8 mouse cellular contexts compared by ENCODE assay signal in genomic region chr6:12260325-12261076, GRCm38 (mm10).
DNase-seq lines count a peak whose midpoint lies in the region; ATAC-seq and TF ChIP-seq lines count a peak whose summit lies in the region.

No protein-coding gene starts in this region.

- no peaks in the 10 kb centered on the region for H3K36me3 ChIP-seq in heart, embryonic 13.5 days
- H3K36me3 ChIP-seq in heart, embryonic 11.5 days (ENCODE audit: control insufficient read depth, insufficient read depth, low read length) = no peaks in the 10 kb centered on the region
- no peaks in the 10 kb centered on the region for H3K36me3 ChIP-seq in stomach, embryonic 14.5 days (ENCODE audit: control insufficient read depth, insufficient read depth, low read length)

- in situ Hi-C loops in Patski (cut with MboI; ENCODE audit: low pct_unique_long_range_greater_than_20kb) = loop anchor here (25.0 kb wide), 1 partner anchor 473 kb away; no protein-coding TSS in a partner anchor

- no peak overlapping the region for H3K27ac ChIP-seq in heart, embryonic 13.5 days (replicated peaks)
- H3K27ac ChIP-seq in heart, embryonic 11.5 days (ENCODE audit: low read depth, low read length) = no peak overlapping the region
- H3K27ac ChIP-seq in stomach, embryonic 14.5 days (ENCODE audit: low read length) = no peak overlapping the region

- CTCF ChIA-PET in Patski (lab: Charles Lee) = no interaction called here

- H3K9ac ChIP-seq in heart, embryonic 13.5 days = no peak overlapping the region
- H3K9ac ChIP-seq in heart, embryonic 11.5 days (ENCODE audit: low read depth, low read length) = no peak overlapping the region
- H3K9ac ChIP-seq in stomach, embryonic 14.5 days (replicated peaks; ENCODE audit: low read depth, low read length) = no peak overlapping the region

- no peaks in the 10 kb centered on the region; the same call in 1 of the 2 replicates for H3K27me3 ChIP-seq in heart, embryonic 13.5 days (replicated peaks)
- H3K27me3 ChIP-seq in heart, embryonic 11.5 days (ENCODE audit: control insufficient read depth, insufficient read depth, low read length) = no peaks in the 10 kb centered on the region
- H3K27me3 ChIP-seq in Patski = peaks cover 6% of the 10 kb centered on the region
- H3K27me3 ChIP-seq in stomach, embryonic 14.5 days (ENCODE audit: control insufficient read depth, insufficient read depth, low read length) = no peaks in the 10 kb centered on the region

- no peak overlapping the region for H3K4me3 ChIP-seq in heart, embryonic 13.5 days
- H3K4me3 ChIP-seq in heart, embryonic 11.5 days (ENCODE audit: low read depth, low read length) = no peak overlapping the region
- no peak overlapping the region for H3K4me3 ChIP-seq in stomach, embryonic 14.5 days (ENCODE audit: low read depth, low read length)

- DNase-seq in Patski (ENCODE audit: low read depth, low spot score) = no peak
- DNase-seq in cerebellum, postnatal 25 days = peak; percentile 58 to 76
- peak; percentile 44 to 74 for DNase-seq in heart, postnatal 10 days
- peak; percentile 55 to 65 for DNase-seq in kidney, postnatal 4 days
- DNase-seq in lung, postnatal 36 days = peak; percentile 39

- TF ChIP-seq CTCF in Patski (IDR thresholded peaks at IDR 0.05) = peak; percentile 70

- POLR2A ChIA-PET in Patski (lab: Charles Lee) = interaction anchor here (0.7 kb wide), 1 partner anchor 809 kb away, joined by 4 read pairs; the partner anchor contains the start of gene Tmem106b

- 38% methylated on average over 9 of the region's 9 CpGs for WGBS in heart, embryonic 13.5 days
- WGBS in heart, embryonic 11.5 days (ENCODE audit: insufficient replicate concordance) = 43% methylated on average over 9 of the region's 9 CpGs
- WGBS in stomach, embryonic 14.5 days = 40% methylated on average over 9 of the region's 9 CpGs

- ATAC-seq in heart, embryonic 13.5 days (ENCODE audit: extremely low read depth, insufficient number of reproducible peaks, low FRiP score, low TSS enrichment) = no peak
- no peak for ATAC-seq in heart, embryonic 11.5 days (replicated peaks; ENCODE audit: insufficient number of reproducible peaks, low FRiP score, low TSS enrichment)
- peak; percentile 83 for ATAC-seq in Patski
- ATAC-seq in stomach, embryonic 14.5 days (ENCODE audit: insufficient number of reproducible peaks, insufficient read depth, low FRiP score, low read depth) = peak; percentile 83; the same call in 1 of the 2 replicates

- H3K9me3 ChIP-seq in heart, embryonic 13.5 days = no peaks in the 10 kb centered on the region
- no peaks in the 10 kb centered on the region for H3K9me3 ChIP-seq in heart, embryonic 11.5 days (replicated peaks; ENCODE audit: control insufficient read depth, low read length)
- no peaks in the 10 kb centered on the region for H3K9me3 ChIP-seq in stomach, embryonic 14.5 days (ENCODE audit: control insufficient read depth, low read depth, low read length)

- intact Hi-C loops in heart, postnatal 10 days (cut with DNase I) = loop anchor here (10.0 kb wide), 1 partner anchor 466 kb away; no protein-coding TSS in a partner anchor

- no peaks in the 10 kb centered on the region for H3K4me1 ChIP-seq in heart, embryonic 13.5 days
- no peaks in the 10 kb centered on the region for H3K4me1 ChIP-seq in heart, embryonic 11.5 days (ENCODE audit: control insufficient read depth, insufficient read depth, low read length)
- no peaks in the 10 kb centered on the region for H3K4me1 ChIP-seq in stomach, embryonic 14.5 days (ENCODE audit: control insufficient read depth, insufficient read depth, low read length)

- H3K4me2 ChIP-seq in heart, embryonic 13.5 days = peak overlapping the region; percentile 43; the same call in 1 of the 2 replicates
- no peak overlapping the region for H3K4me2 ChIP-seq in heart, embryonic 11.5 days
- H3K4me2 ChIP-seq in stomach, embryonic 14.5 days (replicated peaks; ENCODE audit: low read depth, low read length) = no peak overlapping the region

Comparison
In these comparisons a context has a peak if more than half of its experiments do, and no peak if none do; other contexts are left out.
1. ATAC-seq: peak in Patski (single experiment) and stomach, embryonic 14.5 days (single experiment); none in heart, embryonic 13.5 days (single experiment) and heart, embryonic 11.5 days (single experiment).